Mouse (Mus musculus) stomach, postnatal 0 days (tissue): ENCODE measurements around the gene Glcci1. TPM values are rescaled to one million over a fixed set of nuclear protein-coding genes. Genes with fewer than 3 reads are reported as not detected.

ENCODE experiments used
- ATAC-seq: fragments of 200-750 bp; cut with Nextera tagmentation; 2 replicates; pipeline ENCODE4 v1.8.0; 2017; ENCODE audit not compliant: low FRiP score, low TSS enrichment
- DNase-seq: peaks from one replicate; pipeline ENCODE4 v3.0.0-alpha.2; 2016; ENCODE audit warnings: low spot score
- H3K27ac ChIP-seq: fragments of 300-500 bp; sonication (generic); replicated peaks from 2 replicates; pipeline ENCODE4 v1.5.1; 2014; ENCODE audit warnings: mild to moderate bottlenecking, control low read depth
- H3K27me3 ChIP-seq: fragments of 300-500 bp; sonication (generic); 2 replicates; pipeline ENCODE4 v1.6.1; 2014; ENCODE audit warnings: low read length; ENCODE audit not compliant: control insufficient read depth, insufficient read depth
- H3K36me3 ChIP-seq: fragments of 300-500 bp; sonication (generic); 2 replicates; pipeline ENCODE4 v1.6.1; 2014; ENCODE audit warnings: low read length, mixed read lengths; ENCODE audit not compliant: control insufficient read depth, insufficient read depth
- H3K4me1 ChIP-seq: fragments of 300-500 bp; sonication (generic); replicated peaks from 2 replicates; pipeline ENCODE4 v1.6.1; 2014; ENCODE audit warnings: antibody characterized with exemption; ENCODE audit not compliant: control insufficient read depth, insufficient read depth
- H3K4me2 ChIP-seq: fragments of 300-500 bp; sonication (generic); replicated peaks from 2 replicates; pipeline ENCODE4 v1.6.1; 2014; ENCODE audit warnings: low read depth, mild to moderate bottlenecking, control low read depth, moderate library complexity
- H3K4me3 ChIP-seq: fragments of 300-500 bp; sonication (generic); 2 replicates; pipeline ENCODE4 v1.5.1; 2014; ENCODE audit warnings: low read depth, low read length, control low read depth
- H3K9ac ChIP-seq: fragments of 300-500 bp; sonication (generic); 2 replicates; pipeline ENCODE4 v1.6.1; 2014; ENCODE audit warnings: mild to moderate bottlenecking, low read length, control low read depth, mixed read lengths
- H3K9me3 ChIP-seq: fragments of 300-500 bp; sonication (generic); 2 replicates; pipeline ENCODE4 v1.6.1; 2016; ENCODE audit warnings: low read length; ENCODE audit not compliant: control insufficient read depth
- CTCF ChIP-seq: IDR thresholded peaks from 2 replicates; pipeline ENCODE4 v1.5.1; 2016; ENCODE audit warnings: antibody characterized with exemption, low read depth, mild to moderate bottlenecking, moderate library complexity
- EP300 ChIP-seq: optimal IDR thresholded peaks from 2 replicates; pipeline ENCODE3; 2016; ENCODE audit warnings: antibody characterized with exemption
- WGBS: fragments of 180-500 bp; shearing (Covaris S2); extraction: QIAGEN DNeasy Blood & Tissue Kit; methylation state at CpG from one replicate; pipeline ENCODE4 v1.1.7; 2014; 5-methylcytosine and 5-hydroxymethylcytosine counted together
- polyA plus RNA-seq: library from polyadenylated mRNA; unstranded; fragments of >200 nt; fragmentation: Nextera tagmentation; extraction: Ambion mirVana; gene quantifications from 2 replicates; pipeline ENCODE4 v1.2.1, GENCODE M21; 2015

Gene Glcci1
- polyA plus RNA-seq, 1 experiment from 2014 or later: 4.1 TPM

DNA sequence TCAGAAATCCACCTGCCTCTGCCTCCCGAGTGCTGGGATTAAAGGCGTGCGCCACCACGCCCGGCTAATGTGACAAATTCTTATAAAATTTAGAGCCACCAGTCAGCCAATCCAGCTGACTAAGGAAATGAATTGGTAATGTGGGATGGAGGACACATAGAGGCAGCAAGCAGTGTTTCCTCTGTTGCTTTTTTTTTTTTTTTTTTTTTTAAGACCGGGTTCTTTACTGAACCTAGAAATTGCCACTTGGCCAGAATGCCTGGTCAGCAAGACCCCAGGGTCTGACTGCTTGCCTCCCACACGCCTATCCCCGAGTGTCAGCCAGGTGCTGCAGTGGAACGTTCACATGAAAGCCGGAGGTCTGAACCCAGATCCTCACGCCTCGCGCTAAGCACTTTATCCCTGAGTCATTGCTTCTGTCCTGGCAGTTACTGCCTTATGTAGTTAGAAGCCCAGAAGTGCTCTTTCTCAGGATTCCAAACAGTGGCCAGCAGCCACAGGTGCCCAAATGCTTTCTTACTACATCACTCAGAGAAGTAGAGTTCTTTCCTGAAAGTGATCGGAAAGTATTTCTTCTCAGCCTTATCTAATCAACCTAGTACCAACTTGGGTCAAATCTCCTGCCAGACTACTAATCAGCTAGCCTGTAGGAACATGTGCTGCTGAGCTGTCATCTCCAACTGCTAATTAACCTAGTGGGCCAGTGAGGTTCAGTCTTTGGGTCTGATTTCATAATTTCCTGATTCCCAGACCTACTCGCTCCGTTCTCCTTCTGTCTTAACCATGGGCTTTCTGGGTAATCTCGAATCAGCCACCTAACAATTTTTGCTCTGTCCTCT lies 24.7 kb upstream of the Glcci1 start:
- no peaks in the 10 kb centered on the region for H3K9me3 ChIP-seq
- no peak overlapping the region for H3K4me2 ChIP-seq
- H3K27ac ChIP-seq: no peak overlapping the region
- H3K9ac ChIP-seq: no peak overlapping the region
- TF ChIP-seq EP300 (no peak), CTCF (no peak)
- no peak overlapping the region for H3K4me3 ChIP-seq
- DNase-seq (no peak), ATAC-seq (no peak)
- no peaks in the 10 kb centered on the region for H3K27me3 ChIP-seq
- no peaks in the 10 kb centered on the region for H3K4me1 ChIP-seq
- no peaks in the 10 kb centered on the region for H3K36me3 ChIP-seq
- WGBS: 92% methylated on average over 17 of the region's 17 CpGs

DNA sequence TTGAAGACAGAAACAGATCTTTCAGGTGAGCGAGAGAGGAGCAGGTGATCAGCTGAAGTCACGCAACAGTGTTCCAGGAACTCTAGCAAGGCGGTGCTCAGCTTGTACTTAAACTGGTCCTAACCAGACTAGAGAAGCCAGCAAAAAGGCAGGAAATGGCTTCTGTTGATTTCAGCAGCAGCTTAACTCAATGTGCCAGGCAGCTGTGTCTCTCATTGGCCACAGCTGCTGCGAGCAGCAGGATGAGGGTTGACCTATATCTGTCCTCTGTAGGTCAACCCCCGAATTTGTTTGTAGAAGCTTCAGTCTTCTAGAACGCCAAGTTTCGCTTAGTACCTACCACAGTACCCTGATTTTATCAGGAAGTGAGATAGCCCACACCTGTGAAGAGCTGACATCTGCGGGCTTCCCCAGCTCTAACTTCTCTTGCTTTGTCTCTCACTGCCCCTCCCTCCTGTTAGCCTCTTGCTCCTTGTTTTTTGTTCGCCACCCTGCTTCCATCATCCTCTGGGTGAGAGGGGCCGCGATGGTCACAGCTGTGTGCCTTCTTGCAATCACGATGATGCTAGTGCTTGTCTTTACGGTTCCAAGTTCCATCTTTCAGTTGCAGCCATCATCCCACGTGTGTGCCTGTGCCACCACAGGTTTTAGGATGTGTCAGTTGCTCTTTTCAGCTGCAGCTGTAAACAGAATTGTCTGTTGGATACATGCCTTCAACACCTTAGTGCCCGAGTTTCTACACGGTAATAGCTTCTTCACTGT lies 23.8 kb upstream of the Glcci1 start:
- H3K36me3 ChIP-seq: no peaks in the 10 kb centered on the region
- no peak overlapping the region for H3K4me3 ChIP-seq
- H3K4me2 ChIP-seq: no peak overlapping the region
- no peaks in the 10 kb centered on the region for H3K27me3 ChIP-seq
- 64% methylated on average over 16 of the region's 16 CpGs for WGBS
- no peak overlapping the region for H3K9ac ChIP-seq
- H3K27ac ChIP-seq: no peak overlapping the region; the same call in 1 of the 2 replicates
- no peaks in the 10 kb centered on the region for H3K4me1 ChIP-seq
- TF ChIP-seq CTCF: no peak
- no peak for TF ChIP-seq EP300
- 0 out of 2 replicates have a peak, but pooled peaks have one; percentile 26 for ATAC-seq
- no peak for DNase-seq
- no peaks in the 10 kb centered on the region for H3K9me3 ChIP-seq

DNA sequence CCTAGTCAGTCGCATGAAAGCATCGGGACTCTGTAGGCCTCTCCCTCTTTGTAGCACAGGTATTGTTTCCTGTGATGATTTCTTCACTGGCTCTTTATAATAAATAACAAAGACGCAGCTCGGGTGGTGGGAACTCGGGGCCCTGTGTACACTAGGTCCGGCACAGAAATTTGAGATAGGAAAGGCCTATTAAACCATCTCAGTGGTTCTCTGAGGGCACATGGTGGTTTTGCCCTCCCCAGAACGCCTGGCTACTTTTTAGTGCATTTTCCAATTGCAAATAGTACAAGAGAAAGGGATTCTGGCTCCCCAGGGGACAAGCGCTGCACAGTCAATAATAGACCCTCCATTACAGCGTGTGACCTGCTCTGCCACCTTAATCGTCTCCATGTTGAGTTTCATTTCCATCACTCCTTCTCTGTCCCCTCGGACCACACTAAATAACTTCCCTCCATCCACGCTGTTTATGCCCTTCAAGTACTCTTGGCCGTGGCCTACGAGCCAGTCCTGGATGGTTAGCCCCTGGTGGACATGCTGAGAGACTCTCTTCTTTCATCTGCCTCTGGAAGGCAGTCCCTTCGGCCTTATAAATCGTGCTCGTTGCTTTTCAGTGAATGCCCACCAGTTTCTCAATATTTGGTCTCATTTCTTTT lies 22.9 kb upstream of the Glcci1 start:
- TF ChIP-seq EP300: no peak
- TF ChIP-seq CTCF: no peak
- H3K36me3 ChIP-seq: no peaks in the 10 kb centered on the region
- WGBS: 84% methylated on average over 17 of the region's 17 CpGs
- no peaks in the 10 kb centered on the region for H3K9me3 ChIP-seq
- no peaks in the 10 kb centered on the region for H3K4me1 ChIP-seq
- no peak overlapping the region for H3K27ac ChIP-seq
- ATAC-seq (no peak), DNase-seq (no peak)
- H3K27me3 ChIP-seq: no peaks in the 10 kb centered on the region
- no peak overlapping the region for H3K4me3 ChIP-seq
- H3K4me2 ChIP-seq: no peak overlapping the region
- no peak overlapping the region for H3K9ac ChIP-seq

DNA sequence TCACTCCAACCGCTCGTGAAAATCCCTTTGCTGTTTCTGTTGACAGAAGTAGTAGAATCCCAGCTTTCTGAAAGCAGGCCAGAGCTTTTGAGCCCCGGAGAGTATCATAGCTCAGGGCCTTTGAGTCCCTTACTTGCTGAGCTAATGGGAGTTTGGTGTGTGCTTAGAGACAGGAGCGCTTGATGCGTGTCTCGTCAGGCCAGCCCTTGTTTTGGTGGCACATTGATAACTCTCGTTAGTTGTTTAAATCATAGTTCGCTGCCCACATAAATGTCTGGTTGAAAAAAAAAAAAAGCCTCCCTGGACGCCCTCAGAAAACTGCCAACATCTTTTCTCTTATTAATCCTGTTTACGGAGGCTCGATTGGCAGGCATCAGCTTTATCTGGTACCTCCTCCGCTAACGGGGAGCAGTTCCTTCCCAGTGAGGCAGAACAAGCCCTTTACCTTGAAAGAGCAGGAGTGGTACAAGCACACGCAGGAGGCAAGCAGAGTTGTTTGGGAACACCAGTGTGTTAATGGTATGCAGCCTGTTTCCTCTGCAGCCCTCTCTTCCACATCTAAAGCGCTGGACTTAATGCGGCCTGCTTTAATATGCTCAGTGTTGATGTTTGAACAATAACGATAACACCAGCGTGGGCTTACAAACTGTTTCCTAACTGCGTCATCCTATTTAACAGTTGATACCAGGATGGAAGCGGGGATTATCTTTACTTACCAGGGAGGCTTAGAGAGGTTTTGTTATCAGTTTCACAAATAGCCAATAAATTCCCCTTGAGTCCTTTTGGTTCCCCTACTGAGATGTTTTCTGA lies 22.2 kb upstream of the Glcci1 start:
- no peaks in the 10 kb centered on the region for H3K27me3 ChIP-seq
- H3K4me3 ChIP-seq: no peak overlapping the region
- H3K4me1 ChIP-seq: no peaks in the 10 kb centered on the region
- H3K9me3 ChIP-seq: no peaks in the 10 kb centered on the region
- H3K9ac ChIP-seq: no peak overlapping the region
- no peak overlapping the region for H3K27ac ChIP-seq
- no peak for TF ChIP-seq CTCF
- no peak for TF ChIP-seq EP300
- no peaks in the 10 kb centered on the region for H3K36me3 ChIP-seq
- DNase-seq (no peak), ATAC-seq (no peak)
- WGBS: 58% methylated on average over 20 of the region's 20 CpGs
- H3K4me2 ChIP-seq: no peak overlapping the region

DNA sequence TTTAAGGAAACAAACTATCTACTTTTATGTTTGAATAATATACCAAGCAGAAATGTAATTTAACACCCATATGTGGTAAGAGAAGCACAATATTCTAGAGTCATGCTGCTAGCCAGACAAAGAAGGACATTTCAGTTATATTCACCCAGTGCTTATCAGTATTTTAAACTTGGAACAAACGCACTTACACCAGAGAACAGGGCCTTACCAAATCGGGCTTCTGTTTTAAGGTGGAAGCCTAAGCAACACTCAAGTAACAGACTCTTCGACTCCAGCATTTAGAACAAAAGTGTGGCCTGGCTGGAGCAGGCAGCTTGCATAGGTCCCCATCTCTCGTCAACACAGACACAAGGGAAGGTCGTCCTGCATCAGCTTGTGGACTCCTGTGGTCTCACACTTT lies 21.2 kb upstream of the Glcci1 start:
- TF ChIP-seq CTCF (no peak), EP300 (no peak)
- no peaks in the 10 kb centered on the region for H3K36me3 ChIP-seq
- H3K4me1 ChIP-seq: no peaks in the 10 kb centered on the region
- H3K27ac ChIP-seq: no peak overlapping the region
- H3K9me3 ChIP-seq: no peaks in the 10 kb centered on the region
- no peaks in the 10 kb centered on the region for H3K27me3 ChIP-seq
- H3K4me2 ChIP-seq: no peak overlapping the region
- no peak overlapping the region for H3K9ac ChIP-seq
- H3K4me3 ChIP-seq: no peak overlapping the region
- 53% methylated on average over 5 of the region's 5 CpGs for WGBS
- ATAC-seq (no peak), DNase-seq (no peak)
